Mouse (Mus musculus): ENCODE results near the gene Vmn1r5.
"Not testable (repeated sequence)": the region's sequence is repeated elsewhere in the genome, so short reads cannot be mapped to it uniquely, and the experiment has no call there.

The Vmn1r5 gene

DNA sequence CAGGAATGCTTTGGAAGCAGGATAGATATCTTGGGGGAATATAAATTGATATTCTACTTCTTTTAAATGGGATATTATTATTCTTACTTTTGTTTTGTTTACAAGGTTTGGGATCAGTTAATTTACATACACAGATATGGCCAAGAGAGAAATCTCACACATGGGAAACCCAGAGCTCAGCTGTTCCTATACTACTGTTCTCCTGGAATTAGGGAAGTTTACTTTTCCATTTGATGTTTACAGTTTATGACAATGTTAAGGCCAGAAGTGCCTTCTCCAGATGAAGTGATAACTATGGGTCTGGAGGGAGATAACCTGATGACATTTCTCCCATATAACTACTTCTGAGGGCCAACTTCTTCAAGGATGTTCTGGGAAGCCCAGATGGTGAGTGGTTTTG lies at the start of gene Vmn1r5:
Gene Vmn1r5, plus strand, starts transcription at position 301 of the 400 bp plus-strand sequence.
- DNase-seq (ENCODE audit: low read depth, low spot score): no peak
- H3K27me3 ChIP-seq (ENCODE audit: control insufficient read depth, insufficient read depth, low read length, poor library complexity, severe bottlenecking): no peaks in the 10 kb centered on the region
- H3K36me3 ChIP-seq (ENCODE audit: control insufficient read depth, insufficient read depth, low read length, poor library complexity, severe bottlenecking): no peaks in the 10 kb centered on the region

DNA sequence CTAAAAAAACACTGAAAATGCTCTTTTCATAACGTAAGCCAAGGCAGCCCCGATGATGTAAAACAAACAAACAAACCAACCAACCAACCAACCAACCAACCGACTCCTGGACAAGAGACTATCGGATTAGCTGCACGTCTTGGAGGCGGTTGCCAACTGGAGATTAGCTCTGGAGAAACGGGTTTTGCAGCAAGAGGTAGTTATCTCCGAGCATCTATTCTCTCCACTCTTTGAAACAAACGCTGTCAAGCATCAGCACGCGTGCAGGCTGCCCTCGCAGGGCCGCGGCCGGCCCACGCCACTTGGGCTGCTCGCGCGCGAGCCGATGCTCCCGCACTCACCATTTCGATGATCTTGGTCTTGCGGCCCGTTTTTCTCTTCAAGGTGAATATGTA lies 46.7 kb upstream of the Vmn1r5 start:
- Histone ChIP-seq H3K27me3 (ENCODE audit: control insufficient read depth, insufficient read depth, low read length, poor library complexity, severe bottlenecking) (no peaks in the 10 kb centered on the region), H3K36me3 (ENCODE audit: control insufficient read depth, insufficient read depth, low read length, poor library complexity, severe bottlenecking) (no peaks in the 10 kb centered on the region)
- DNase-seq (ENCODE audit: low read depth, low spot score): no peak

DNA sequence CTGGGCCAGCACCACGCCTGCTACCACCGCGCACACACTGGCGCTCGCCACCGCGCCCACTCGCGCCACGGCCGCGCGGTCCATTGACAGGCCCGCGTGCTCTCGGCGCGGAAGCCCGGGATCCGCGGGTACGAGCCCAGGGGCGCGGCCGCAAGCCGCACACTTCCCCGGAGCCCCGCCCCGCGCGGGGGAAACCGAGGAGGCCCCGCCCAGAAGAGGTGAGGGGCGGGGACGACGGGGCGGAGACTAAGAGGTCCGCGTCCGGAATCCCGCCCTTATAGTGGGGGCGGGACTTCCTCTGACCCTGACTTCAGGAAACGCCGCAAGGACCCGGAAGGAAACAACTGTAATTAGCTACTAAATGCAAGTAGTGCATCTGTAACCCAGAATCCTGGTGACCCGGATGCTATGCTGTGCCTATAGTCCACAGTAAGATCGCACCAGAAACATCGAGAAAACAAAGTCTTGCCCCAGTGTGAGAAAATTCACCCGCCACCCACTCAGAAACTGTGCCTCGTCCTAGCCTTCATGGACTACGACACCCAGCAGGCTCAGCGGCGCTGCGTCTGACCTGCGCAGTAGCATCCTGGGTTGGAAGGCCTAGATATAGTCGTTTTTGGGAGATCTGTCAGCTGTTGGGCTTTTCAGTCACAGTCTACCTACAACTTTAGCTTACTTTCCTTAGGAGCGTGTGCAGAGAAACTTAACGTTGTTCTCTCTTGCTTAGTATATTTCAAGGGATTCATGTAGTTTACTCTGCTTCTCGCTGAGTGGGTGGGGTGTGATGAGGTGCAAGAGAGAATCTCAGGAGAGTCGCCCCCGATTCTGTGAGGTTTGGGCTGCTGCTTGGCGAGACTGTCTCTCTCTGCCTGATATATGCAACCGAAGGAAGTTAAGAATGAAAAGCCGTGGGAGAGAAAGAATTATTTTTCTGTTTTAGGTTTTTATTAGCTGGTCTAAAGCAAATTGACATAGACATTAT lies 46.1 kb upstream of the Vmn1r5 start, which contains the start of the genes Nt5c3 and Vmn1r4:
Gene Nt5c3, minus strand, starts transcription at position 207 of the 982 bp plus-strand sequence.
Gene Vmn1r4, plus strand, starts transcription at position 290 of the 982 bp plus-strand sequence.
- Histone ChIP-seq H3K27me3 (ENCODE audit: control insufficient read depth, insufficient read depth, low read length, poor library complexity, severe bottlenecking) (no peaks in the 10 kb centered on the region), H3K36me3 (ENCODE audit: control insufficient read depth, insufficient read depth, low read length, poor library complexity, severe bottlenecking) (no peaks in the 10 kb centered on the region)
- peak; percentile 96 for DNase-seq (ENCODE audit: low read depth, low spot score)

DNA sequence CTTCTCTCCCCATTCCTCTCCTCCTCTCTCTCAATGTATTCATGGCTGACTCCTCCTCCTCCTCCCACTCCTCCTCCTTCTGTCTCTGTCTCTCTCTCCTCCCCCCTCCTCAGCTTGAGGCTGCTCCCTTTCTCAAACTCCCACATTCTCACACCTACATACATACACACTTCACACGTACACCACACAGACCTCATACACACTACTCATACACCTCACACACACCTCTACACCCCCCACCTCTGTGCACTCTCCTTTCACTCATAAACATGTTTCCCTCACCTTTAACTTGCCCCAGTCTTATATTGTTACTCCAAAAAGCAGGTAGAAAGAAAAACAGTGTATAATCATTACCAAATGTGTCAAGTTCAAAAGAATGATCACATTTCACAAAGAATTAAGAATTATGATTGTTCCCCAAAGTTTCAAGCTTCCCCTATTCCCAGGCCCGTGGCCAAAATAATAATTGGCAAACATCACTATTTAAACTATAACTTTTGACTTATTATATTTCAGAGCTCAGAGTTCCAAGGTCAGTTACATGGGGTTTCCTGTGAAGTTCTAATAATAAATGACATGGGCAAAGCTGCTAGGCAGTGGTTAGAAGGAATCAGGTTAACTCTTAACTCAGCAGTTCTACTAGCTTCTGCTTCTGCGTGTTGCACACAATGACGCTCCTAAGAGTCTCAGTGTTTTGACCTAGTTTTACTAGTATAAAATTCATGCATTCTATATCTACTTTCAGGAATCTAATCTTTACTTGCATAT lies 38.2 kb upstream of the Vmn1r5 start:
- no peaks in the 10 kb centered on the region for H3K36me3 ChIP-seq (ENCODE audit: control insufficient read depth, insufficient read depth, low read length, poor library complexity, severe bottlenecking)
- H3K27me3 ChIP-seq (ENCODE audit: control insufficient read depth, insufficient read depth, low read length, poor library complexity, severe bottlenecking): no peaks in the 10 kb centered on the region
- DNase-seq (ENCODE audit: low read depth, low spot score): no peak

DNA sequence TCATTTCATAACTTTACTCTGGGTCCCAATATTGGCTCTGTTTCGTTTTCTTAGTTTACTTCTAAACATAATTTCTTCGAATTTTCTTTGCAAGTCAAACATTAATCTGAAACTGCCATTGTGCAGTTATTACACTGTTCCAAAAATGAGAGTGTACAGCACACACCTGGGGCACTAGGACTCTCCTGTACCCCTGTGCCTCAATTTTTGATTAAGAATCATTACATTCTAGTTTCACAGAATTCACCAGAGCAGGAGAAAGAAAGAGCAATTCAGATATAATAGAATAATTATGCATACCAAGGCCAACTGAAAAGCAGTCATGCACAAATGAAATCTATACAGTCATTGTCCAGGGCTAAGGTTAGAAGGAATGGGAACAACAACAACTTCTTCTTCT lies 37.6 kb upstream of the Vmn1r5 start:
- DNase-seq (ENCODE audit: low read depth, low spot score): no peak
- H3K27me3 ChIP-seq (ENCODE audit: control insufficient read depth, insufficient read depth, low read length, poor library complexity, severe bottlenecking): no peaks in the 10 kb centered on the region
- no peaks in the 10 kb centered on the region for H3K36me3 ChIP-seq (ENCODE audit: control insufficient read depth, insufficient read depth, low read length, poor library complexity, severe bottlenecking)

DNA sequence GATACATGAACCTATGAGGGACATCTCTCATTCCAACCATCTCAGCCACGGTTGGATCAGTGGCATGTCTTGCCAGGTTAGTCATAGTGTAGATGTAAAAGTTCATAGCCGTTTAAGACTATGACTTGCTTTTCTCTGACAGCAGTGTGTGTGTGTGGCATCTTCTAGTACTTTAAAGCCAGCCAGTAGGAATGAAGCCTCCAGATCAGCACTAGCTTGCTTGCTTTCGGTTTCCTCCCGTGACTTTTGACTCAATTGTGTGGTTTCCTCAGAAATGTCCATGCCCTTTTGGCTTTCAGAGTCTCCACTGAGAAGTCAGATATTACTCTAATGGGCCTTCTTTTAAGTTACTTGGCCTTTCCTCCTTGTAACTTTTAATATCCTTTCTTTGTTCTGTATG lies 35.7 kb upstream of the Vmn1r5 start:
- no peaks in the 10 kb centered on the region for H3K36me3 ChIP-seq (ENCODE audit: control insufficient read depth, insufficient read depth, low read length, poor library complexity, severe bottlenecking)
- no peaks in the 10 kb centered on the region for H3K27me3 ChIP-seq (ENCODE audit: control insufficient read depth, insufficient read depth, low read length, poor library complexity, severe bottlenecking)
- no peak for DNase-seq (ENCODE audit: low read depth, low spot score)

DNA sequence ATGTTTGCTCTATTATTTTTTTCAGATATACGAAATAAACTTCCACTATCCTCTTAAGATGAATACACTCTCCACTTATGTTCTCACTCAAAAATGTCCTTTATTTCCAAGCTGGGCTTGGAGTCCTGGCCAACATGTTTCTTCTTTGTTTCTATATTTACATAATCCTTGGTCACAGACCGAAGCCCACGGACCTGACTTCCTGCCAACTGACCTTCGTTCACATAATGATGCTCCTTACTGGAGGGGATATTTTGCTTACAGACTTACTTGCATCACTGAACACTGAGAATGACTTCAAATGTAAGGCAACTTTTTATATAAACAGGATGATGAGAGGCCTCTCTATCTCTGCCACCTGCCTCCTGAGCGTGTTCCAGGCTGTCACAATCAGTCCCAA lies 13.6 kb upstream of the Vmn1r5 start:
- H3K27me3 ChIP-seq (ENCODE audit: control insufficient read depth, insufficient read depth, low read length, poor library complexity, severe bottlenecking): no peaks in the 10 kb centered on the region
- DNase-seq (ENCODE audit: low read depth, low spot score): no peak
- no peaks in the 10 kb centered on the region for H3K36me3 ChIP-seq (ENCODE audit: control insufficient read depth, insufficient read depth, low read length, poor library complexity, severe bottlenecking)

DNA sequence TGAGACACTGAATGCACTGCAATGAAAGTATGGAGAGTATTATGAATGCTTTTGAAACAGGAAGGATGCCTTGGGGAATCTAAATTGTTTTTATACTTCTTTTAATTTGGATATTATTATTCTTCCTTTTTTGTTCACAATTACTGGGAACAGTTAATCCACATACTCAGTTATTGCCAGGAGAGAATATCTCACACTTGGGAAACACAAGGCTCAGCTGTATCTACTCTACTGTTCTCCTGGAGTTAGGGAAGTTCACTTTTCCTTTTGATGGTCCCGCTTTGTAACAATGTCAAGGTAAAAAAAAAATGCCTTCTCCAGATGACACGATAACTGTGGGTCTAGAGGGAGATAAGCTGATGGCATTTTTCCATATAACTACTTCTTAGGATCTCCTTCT lies 26.9 kb downstream of the Vmn1r5 start, which contains the start of gene Vmn1r6:
Gene Vmn1r6, plus strand, starts transcription at position 301 of the 400 bp plus-strand sequence.
- DNase-seq (ENCODE audit: low read depth, low spot score): no peak
- no peaks in the 10 kb centered on the region; the same call in 1 of the 2 replicates for H3K27me3 ChIP-seq (ENCODE audit: control insufficient read depth, insufficient read depth, low read length, poor library complexity, severe bottlenecking)
- H3K36me3 ChIP-seq (ENCODE audit: control insufficient read depth, insufficient read depth, low read length, poor library complexity, severe bottlenecking): no peaks in the 10 kb centered on the region

DNA sequence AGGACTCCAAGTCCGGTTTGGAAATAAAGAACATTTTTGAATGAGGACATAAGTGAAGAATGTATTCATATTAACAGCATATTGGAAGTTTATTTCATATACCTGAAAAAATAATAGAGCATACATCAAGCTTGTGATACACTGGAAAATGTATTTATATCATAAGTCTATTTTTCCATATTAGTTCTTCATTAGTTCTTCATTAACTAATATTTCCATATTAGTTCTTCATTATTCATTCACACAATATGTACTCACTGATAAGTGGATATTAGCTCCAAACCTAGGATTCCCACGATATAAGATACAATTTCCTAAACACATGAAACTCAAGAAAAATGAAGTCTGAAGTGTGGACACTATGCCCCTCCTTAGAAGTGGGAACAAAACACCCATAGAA lies 55.2 kb downstream of the Vmn1r5 start, which contains the start of gene Vmn1r7:
Gene Vmn1r7, minus strand, starts transcription at position 101 of the 400 bp plus-strand sequence.
- not testable (repeated sequence) for DNase-seq (ENCODE audit: low read depth, low spot score); H3K27me3 ChIP-seq (ENCODE audit: control insufficient read depth, insufficient read depth, low read length, poor library complexity, severe bottlenecking); H3K36me3 ChIP-seq (ENCODE audit: control insufficient read depth, insufficient read depth, low read length, poor library complexity, severe bottlenecking)

DNA sequence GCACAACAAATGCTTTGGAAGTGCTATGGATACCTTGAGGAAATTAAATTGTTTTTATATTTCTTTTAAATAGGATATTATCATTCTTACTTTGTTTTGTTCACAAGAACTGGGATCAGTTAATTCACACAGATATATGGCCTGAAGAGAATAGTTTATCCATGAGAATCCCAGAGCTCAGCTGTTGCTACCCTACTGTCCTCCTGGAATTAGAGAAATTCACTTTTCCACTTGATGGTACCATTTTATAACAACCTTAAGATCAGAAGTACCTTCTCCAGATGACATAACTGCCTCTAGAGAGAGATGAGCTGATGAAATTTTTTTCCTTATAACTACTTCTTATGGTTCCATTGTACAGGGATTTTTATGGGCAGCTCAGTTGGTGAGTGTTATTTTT lies 61.9 kb downstream of the Vmn1r5 start, which contains the start of gene Vmn1r8:
Gene Vmn1r8, plus strand, starts transcription at position 301 of the 400 bp plus-strand sequence.
- DNase-seq (ENCODE audit: low read depth, low spot score): no peak

DNA sequence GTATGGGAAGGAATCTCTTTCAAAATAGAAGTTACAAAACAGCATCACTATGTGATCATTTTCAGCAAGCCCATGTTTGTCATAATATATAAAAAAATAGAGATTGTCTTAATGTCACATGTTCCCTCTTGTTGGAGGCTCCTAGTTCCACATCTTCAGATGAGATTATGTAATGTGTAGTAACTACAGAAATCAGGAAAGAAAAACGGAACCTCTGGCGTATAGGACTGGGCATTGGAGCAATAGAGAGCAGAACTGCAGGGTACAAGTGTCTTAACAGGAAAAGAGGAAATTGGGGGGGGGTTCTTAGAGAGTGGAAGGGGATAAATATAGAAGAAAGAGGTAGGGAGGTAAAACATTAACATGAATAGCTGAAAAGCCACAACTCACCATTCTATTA lies 64.6 kb downstream of the Vmn1r5 start:
- Histone ChIP-seq H3K27me3 (ENCODE audit: control insufficient read depth, insufficient read depth, low read length, poor library complexity, severe bottlenecking) (no peaks in the 10 kb centered on the region), H3K36me3 (ENCODE audit: control insufficient read depth, insufficient read depth, low read length, poor library complexity, severe bottlenecking) (no peaks in the 10 kb centered on the region)
- no peak for DNase-seq (ENCODE audit: low read depth, low spot score)

More for the DNA sequence above, 61.9 kb downstream of the Vmn1r5 start, which contains the start of gene Vmn1r8:
- Histone ChIP-seq H3K27me3 (ENCODE audit: control insufficient read depth, insufficient read depth, low read length, poor library complexity, severe bottlenecking) (no peaks in the 10 kb centered on the region), H3K36me3 (ENCODE audit: control insufficient read depth, insufficient read depth, low read length, poor library complexity, severe bottlenecking) (no peaks in the 10 kb centered on the region)

Measured in splenic B cell, adult 2 months (primary cell).